Mouse (Mus musculus): ENCODE measurements around the gene Ubr7.

The Ubr7 gene

GRCm38 (mm10) chr12:102826399-102826798 is 68.6 kb downstream of the Ubr7 start:
- DNase-seq (ENCODE audit: low spot score in 2 of 2): no peak

GRCm38 (mm10) chr12:102827119-102827518 is 69.4 kb downstream of the Ubr7 start:
- DNase-seq (ENCODE audit: low spot score in 2 of 2): no peak

Data from right cerebral cortex, adult 2 months (tissue).